Mouse (Mus musculus) G1E (cell line): ENCODE measurements around the gene Pla2g2c.

ENCODE experiments used
- CTCF ChIP-seq: IDR thresholded peaks from 2 replicates; pipeline ENCODE4 v1.5.1; 2012; ENCODE audit warnings: low read depth, low read length, inconsistent platforms, mixed read lengths
- GATA1 ChIP-seq: IDR thresholded peaks from 2 replicates; pipeline ENCODE4 v1.6.1; 2012; ENCODE audit warnings: borderline replicate concordance, low read length, inconsistent platforms, mixed read lengths
- GATA2 ChIP-seq: IDR thresholded peaks from 2 replicates; pipeline ENCODE4 v1.6.1; 2012; ENCODE audit warnings: low read depth, low read length, inconsistent platforms, borderline replicate concordance
- POLR2AphosphoS5 ChIP-seq: IDR thresholded peaks from 2 replicates; pipeline ENCODE4 v1.6.1; 2012; ENCODE audit warnings: low read depth, low read length, inconsistent platforms; ENCODE audit not compliant: insufficient replicate concordance
- TAL1 ChIP-seq: conservative IDR thresholded peaks from 2 replicates; pipeline ENCODE4 v1.6.1; 2012; ENCODE audit warnings: low read depth, low read length, inconsistent platforms, mixed read lengths

DNA sequence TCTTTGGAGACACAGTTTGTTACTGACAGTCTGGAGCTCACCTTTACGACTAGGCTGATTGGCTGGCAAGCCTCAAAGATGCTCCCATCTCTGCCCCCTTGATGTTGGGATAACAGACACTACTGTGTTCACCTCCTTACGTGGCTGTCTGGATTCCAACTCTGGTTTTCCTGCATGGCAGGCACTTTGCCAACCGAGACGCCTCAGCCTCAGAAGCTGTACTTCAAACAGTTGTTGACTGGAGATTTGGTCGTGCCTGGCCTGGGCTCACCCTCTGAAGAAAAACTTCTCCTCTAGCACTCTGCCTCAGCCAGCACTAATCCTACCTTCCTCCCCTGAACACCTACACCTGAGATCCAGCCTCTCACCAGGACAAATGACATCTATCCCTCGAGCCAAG lies 66.9 kb downstream of the Pla2g2c start:
- TF ChIP-seq CTCF (no peak), GATA2 (no peak), TAL1 (no peak), POLR2AphosphoS5 (no peak), GATA1 (no peak)
